Mouse (Mus musculus) embryonic facial prominence, embryonic 11.5 days (tissue): ENCODE results near the gene C5ar1. TPM values are rescaled to one million over a fixed set of nuclear protein-coding genes. Genes with fewer than 3 reads are reported as not detected.

ENCODE experiments used
- ATAC-seq: fragments of 200-750 bp; cut with Nextera tagmentation; replicated peaks from 2 replicates; pipeline ENCODE4 v1.8.0; 2017; ENCODE audit warnings: low read depth; ENCODE audit not compliant: insufficient number of reproducible peaks, low FRiP score, low TSS enrichment
- DNase-seq: peaks from one replicate; pipeline ENCODE4 v3.0.0-alpha.2; 2015; ENCODE audit warnings: low spot score
- H3K27ac ChIP-seq: fragments of 300-500 bp; sonication (generic); replicated peaks from 2 replicates; pipeline ENCODE4 v1.5.1; 2014; ENCODE audit warnings: mild to moderate bottlenecking, low read depth, low read length, control low read depth
- H3K27me3 ChIP-seq: fragments of 300-500 bp; sonication (generic); 2 replicates; pipeline ENCODE4 v1.6.1; 2014; ENCODE audit warnings: mild to moderate bottlenecking, low read length, moderate library complexity, mixed read lengths; ENCODE audit not compliant: control insufficient read depth, insufficient read depth
- H3K36me3 ChIP-seq: fragments of 300-500 bp; sonication (generic); replicated peaks from 2 replicates; pipeline ENCODE4 v1.6.1; 2014; ENCODE audit warnings: low read depth, mild to moderate bottlenecking, low read length, moderate library complexity, mixed read lengths; ENCODE audit not compliant: control insufficient read depth, insufficient read depth
- H3K4me1 ChIP-seq: fragments of 300-500 bp; sonication (generic); 2 replicates; pipeline ENCODE4 v1.6.1; 2014; ENCODE audit warnings: low read length, mixed read lengths; ENCODE audit not compliant: control insufficient read depth, insufficient read depth
- H3K4me2 ChIP-seq: fragments of 300-500 bp; sonication (generic); 2 replicates; pipeline ENCODE4 v1.6.1; 2014; ENCODE audit warnings: low read depth, mild to moderate bottlenecking, control low read depth, low read length, moderate library complexity
- H3K4me3 ChIP-seq: fragments of 300-500 bp; sonication (generic); 2 replicates; pipeline ENCODE4 v1.5.1; 2014; ENCODE audit warnings: low read depth, low read length, control low read depth
- H3K9ac ChIP-seq: fragments of 300-500 bp; sonication (generic); replicated peaks from 2 replicates; pipeline ENCODE4 v1.6.1; 2014; ENCODE audit warnings: mild to moderate bottlenecking, control low read depth, low read length
- H3K9me3 ChIP-seq: fragments of 300-500 bp; sonication (generic); replicated peaks from 2 replicates; pipeline ENCODE4 v1.6.1; 2016; ENCODE audit warnings: mild to moderate bottlenecking, low read length, inconsistent platforms, mixed read lengths; ENCODE audit not compliant: control insufficient read depth
- WGBS: fragments of 180-500 bp; shearing (Covaris S2); extraction: QIAGEN DNeasy Blood & Tissue Kit; methylation state at CpG from one replicate; pipeline ENCODE4 v1.1.7; 2014; 5-methylcytosine and 5-hydroxymethylcytosine counted together
- polyA plus RNA-seq: library from polyadenylated mRNA; unstranded; fragments of >200 nt; fragmentation: Nextera tagmentation; extraction: Ambion mirVana; gene quantifications from 2 replicates; pipeline ENCODE4 v1.2.1, GENCODE M21; 2014

The C5ar1 gene
- polyA plus RNA-seq, 1 experiment from 2014 or later: 1.00 TPM

GRCm38 (mm10) chr7:16198540-16198939, 60.8 kb downstream of the C5ar1 start:
- 88% methylated on average over 11 of the region's 11 CpGs for WGBS
- H3K4me1 ChIP-seq: no peaks in the 10 kb centered on the region
- no peaks in the 10 kb centered on the region for H3K27me3 ChIP-seq
- H3K9ac ChIP-seq: no peak overlapping the region
- no peak for DNase-seq
- H3K9me3 ChIP-seq: no peaks in the 10 kb centered on the region
- no peak overlapping the region for H3K27ac ChIP-seq
- no peak for ATAC-seq
- no peak overlapping the region for H3K4me3 ChIP-seq
- no peaks in the 10 kb centered on the region; the same call in none of the 2 replicates for H3K36me3 ChIP-seq
- no peak overlapping the region for H3K4me2 ChIP-seq

- ATAC-seq (no peak), DNase-seq (no peak)
- H3K4me3 ChIP-seq: no peak overlapping the region
- no peak overlapping the region for H3K9ac ChIP-seq
- no peaks in the 10 kb centered on the region; the same call in 1 of the 2 replicates for H3K36me3 ChIP-seq
- H3K4me2 ChIP-seq: no peak overlapping the region
- H3K9me3 ChIP-seq: no peaks in the 10 kb centered on the region
- 83% methylated on average over 5 of the region's 5 CpGs for WGBS
- H3K27ac ChIP-seq: no peak overlapping the region
- no peaks in the 10 kb centered on the region for H3K27me3 ChIP-seq
- H3K4me1 ChIP-seq: no peaks in the 10 kb centered on the region
These were observed 62.2 kb downstream of the C5ar1 start for GRCm38 (mm10) chr7:16197166-16197565.

Other genes starting within 250 kb of the C5ar1 start
- gene Bicra, start 211.6 kb downstream of the C5ar1 start, polyA plus RNA-seq: 4.2 and 5.9 TPM in 2 replicates
- gene Zfp541, start 197.7 kb downstream of the C5ar1 start, polyA plus RNA-seq: not detected in 2 replicates
- 147 and 168 TPM in 2 replicates for gene Napa, start 161.1 kb downstream of the C5ar1 start, polyA plus RNA-seq
- gene Kptn, start 139.6 kb downstream of the C5ar1 start, polyA plus RNA-seq: 22.1 and 23.5 TPM in 2 replicates
- gene Slc8a2, start 129.7 kb downstream of the C5ar1 start, polyA plus RNA-seq: 0.25 and 0.42 TPM in 2 replicates
- 34.0 and 47.1 TPM in 2 replicates for gene Meis3, start 84.5 kb downstream of the C5ar1 start, polyA plus RNA-seq
- 6.6 and 9.9 TPM in 2 replicates for gene Dhx34, start 37.5 kb downstream of the C5ar1 start, polyA plus RNA-seq
- gene C5ar2, start 15.4 kb downstream of the C5ar1 start, polyA plus RNA-seq: 0.14 TPM in 1 of 2 replicates, not detected in the other
- 9.3 TPM in 2 replicates for gene Inafm1, start 14.1 kb upstream of the C5ar1 start, polyA plus RNA-seq
- gene Ccdc9, start 27.3 kb upstream of the C5ar1 start, polyA plus RNA-seq: 16.2 and 16.7 TPM in 2 replicates
- 4.6 and 5.9 TPM in 2 replicates for gene Bbc3, start 48.9 kb upstream of the C5ar1 start, polyA plus RNA-seq
- gene Sae1, start 128.3 kb upstream of the C5ar1 start, polyA plus RNA-seq: 433 and 434 TPM in 2 replicates
- 13.7 and 14.6 TPM in 2 replicates for gene Zc3h4, start 141.4 kb upstream of the C5ar1 start, polyA plus RNA-seq
- gene Tmem160, start 193.2 kb upstream of the C5ar1 start, polyA plus RNA-seq: 50.7 and 60.0 TPM in 2 replicates
- 0.21 and 0.25 TPM in 2 replicates for gene Npas1, start 218.2 kb upstream of the C5ar1 start, polyA plus RNA-seq